Mouse (Mus musculus) MEL (cell line): ENCODE results near the gene A630095N17Rik. TPM values are rescaled to one million over a fixed set of nuclear protein-coding genes. Genes with fewer than 3 reads are reported as not detected.

Source experiments
- CTCF ChIP-seq, 3 experiments: IDR thresholded peaks in 2 of 3; conservative IDR thresholded peaks in 1 of 3; 2 replicates each; pipeline ENCODE4 v1.5.1; 2011 to 2012; ENCODE audit warnings: low read length in 3 of 3, low read depth in 2 of 3, mild to moderate bottlenecking in 2 of 3, improper control_type of control experiment in 1 of 3, inconsistent platforms in 1 of 3, mixed read lengths in 1 of 3, moderate library complexity in 1 of 3; ENCODE audit not compliant: control insufficient read depth in 1 of 3, insufficient read depth in 1 of 3, poor library complexity in 1 of 3, severe bottlenecking in 1 of 3
- GABPA ChIP-seq: IDR thresholded peaks from 2 replicates; pipeline ENCODE4 v1.6.1; 2012; ENCODE audit warnings: low read depth, mild to moderate bottlenecking, inconsistent platforms, low read length, improper control_type of control experiment, moderate library complexity
- KAT2A ChIP-seq: conservative IDR thresholded peaks from 2 replicates; pipeline ENCODE4 v1.6.1; 2012; ENCODE audit warnings: low read depth, low read length, improper control_type of control experiment, inconsistent platforms
- POLR2A ChIP-seq, 2 experiments: IDR thresholded peaks; 2 replicates each; pipeline ENCODE4 v1.6.1; 2011 to 2012; ENCODE audit warnings: low read length in 2 of 2, mild to moderate bottlenecking in 2 of 2, control low read depth in 1 of 2, improper control_type of control experiment in 1 of 2, low read depth in 1 of 2, moderate library complexity in 1 of 2; ENCODE audit not compliant: control insufficient read depth in 1 of 2, insufficient read depth in 1 of 2, poor library complexity in 1 of 2
- RAD21 ChIP-seq: IDR thresholded peaks from 2 replicates; pipeline ENCODE4 v1.6.1; 2011; ENCODE audit warnings: mild to moderate bottlenecking, low read depth, low read length, improper control_type of control experiment
- TCF12 ChIP-seq: IDR thresholded peaks from 2 replicates; pipeline ENCODE4 v1.6.1; 2014; ENCODE audit warnings: low read depth, mild to moderate bottlenecking, inconsistent platforms, low read length, improper control_type of control experiment, moderate library complexity
- USF2 ChIP-seq, 2 experiments: IDR thresholded peaks; 2 replicates each; pipeline ENCODE4 v1.6.1; 2011 to 2012; ENCODE audit warnings: improper control_type of control experiment in 2 of 2, low read length in 2 of 2, borderline replicate concordance in 1 of 2, inconsistent platforms in 1 of 2, low read depth in 1 of 2, mild to moderate bottlenecking in 1 of 2; ENCODE audit not compliant: insufficient read depth in 1 of 2
- polyA plus RNA-seq, 2 experiments: library from polyadenylated mRNA; stranded (reverse) in 1 of 2; unstranded in 1 of 2; fragments of >175 nt in 1 of 2; fragments of >200 nt in 1 of 2; gene quantifications; 2 replicates each; pipeline versions ENCODE4 v1.2.1 to v1.2.4; 2012; ENCODE audit warnings: low replicate concordance in 2 of 2, low read depth in 1 of 2; ENCODE audit not compliant: insufficient read length in 2 of 2, insufficient read depth in 1 of 2, missing spikeins in 1 of 2
- total RNA-seq: library from RNA; depleted of rRNA; stranded (reverse); fragments of 300-350 nt; gene quantifications from 2 replicates; pipeline ENCODE4 v1.2.3, GENCODE M21; 2012; rRNA removed

A630095N17Rik gene
- total and polyA plus RNA-seq, 3 experiments = 0.58 to 0.82 TPM; not detected in 1

DNA sequence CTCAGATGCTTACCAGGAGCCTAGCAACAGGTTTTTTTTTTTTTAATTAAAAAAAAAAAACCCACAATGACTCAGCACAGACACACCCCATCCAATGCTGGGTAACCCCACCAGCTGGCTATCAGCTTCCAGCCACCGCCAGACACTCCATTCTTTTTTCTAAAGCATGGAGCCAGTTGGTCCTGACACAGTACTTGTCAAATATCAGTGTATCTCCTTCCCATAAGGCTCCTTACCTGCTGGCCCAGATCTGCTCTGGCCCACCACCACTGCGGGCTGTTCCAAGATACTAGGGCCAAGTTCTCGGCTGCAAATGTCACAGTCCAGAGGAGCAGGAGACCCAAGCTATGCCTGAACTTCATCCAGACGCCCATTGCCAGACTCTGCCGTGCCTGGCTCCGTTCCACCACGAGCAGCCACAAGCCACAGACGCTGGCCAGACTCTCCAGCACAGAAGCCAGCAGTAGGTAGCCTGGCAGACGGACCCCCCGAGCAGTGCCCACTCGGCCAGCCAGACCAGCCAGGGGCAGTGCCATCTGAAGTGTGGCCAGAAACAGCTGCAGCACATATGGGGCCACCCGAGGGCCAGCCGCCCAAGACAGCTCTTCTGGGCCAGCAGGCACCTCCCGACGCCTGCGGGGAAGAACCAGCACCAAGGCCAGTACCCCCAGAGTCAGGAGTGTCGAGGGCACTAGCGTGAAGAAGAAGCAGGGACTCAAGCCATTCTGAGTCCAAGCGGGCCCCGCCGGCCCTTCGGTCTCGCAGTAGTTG lies 52.4 kb downstream of the A630095N17Rik start (continued):
- peak; percentile 86 for TF ChIP-seq TCF12
- no peak for TF ChIP-seq RAD21
- TF ChIP-seq CTCF (IDR thresholded peaks at IDR 0.05 in 2 of 3, conservative IDR thresholded peaks at IDR 0.05 in 1 of 3; ENCODE audit: control insufficient read depth in 1 of 3, insufficient read depth in 1 of 3, low read depth in 2 of 3, low read length in 3 of 3, poor library complexity in 1 of 3, severe bottlenecking in 1 of 3) = no peak
- no peak for TF ChIP-seq USF2 (IDR thresholded peaks at IDR 0.05; ENCODE audit: borderline replicate concordance in 1 of 2, insufficient read depth in 1 of 2, low read depth in 1 of 2, low read length in 2 of 2)
- TF ChIP-seq POLR2A (IDR thresholded peaks at IDR 0.05; ENCODE audit: control insufficient read depth in 1 of 2, insufficient read depth in 1 of 2, low read depth in 1 of 2, low read length in 2 of 2, poor library complexity in 1 of 2) = peak in 1 of 2 experiments; percentile 28; a peak in 1 of 4 replicates
- TF ChIP-seq KAT2A = no peak
- TF ChIP-seq GABPA = peak; percentile 95

Other genes starting within 250 kb of the A630095N17Rik start
- 1.7 and 2.1 TPM in 2 replicates for gene Nhej1, start 106.9 kb downstream of the A630095N17Rik start, total RNA-seq
- 1 to 10 TPM in 1 of 2 experiments, not detected in 1; 5.2 TPM for gene Nhej1, start 106.9 kb downstream of the A630095N17Rik start, polyA plus RNA-seq
- gene Slc23a3, start 98.2 kb downstream of the A630095N17Rik start, total RNA-seq = 0.08 TPM in 1 of 2 replicates, not detected in the other
- under 1 TPM in 1 of 2 experiments, not detected in 1; 0.15 TPM for gene Slc23a3, start 98.2 kb downstream of the A630095N17Rik start, polyA plus RNA-seq
- 46.4 and 54.4 TPM in 2 replicates for gene Cnppd1, start 89.4 kb downstream of the A630095N17Rik start, total RNA-seq
- 100 to 1,000 TPM in 1 of 2 experiments, 10 to 100 TPM in 1; 70.1 to 314 TPM for gene Cnppd1, start 89.4 kb downstream of the A630095N17Rik start, polyA plus RNA-seq
- 37.1 and 38.1 TPM in 2 replicates for gene Retreg2, start 89.3 kb downstream of the A630095N17Rik start, total RNA-seq
- gene Retreg2, start 89.3 kb downstream of the A630095N17Rik start, polyA plus RNA-seq = 10 to 100 TPM in 1 of 2 experiments, not detected in 1; 59.2 TPM
- 14.4 and 15.0 TPM in 2 replicates for gene Zfand2b, start 63.5 kb downstream of the A630095N17Rik start, total RNA-seq
- 10 to 100 TPM in 1 of 2 experiments, not detected in 1; 18.3 TPM for gene Zfand2b, start 63.5 kb downstream of the A630095N17Rik start, polyA plus RNA-seq
- gene Abcb6, start 51.7 kb downstream of the A630095N17Rik start, total RNA-seq = 79.2 and 84.4 TPM in 2 replicates
- gene Abcb6, start 51.7 kb downstream of the A630095N17Rik start, polyA plus RNA-seq = 10 to 100 TPM in 1 of 2 experiments, not detected in 1; 73.5 TPM
- gene Ankzf1, start 40.0 kb downstream of the A630095N17Rik start, total RNA-seq = 5.5 and 8.1 TPM in 2 replicates
- gene Ankzf1, start 40.0 kb downstream of the A630095N17Rik start, polyA plus RNA-seq = 10 to 100 TPM in 1 of 2 experiments, not detected in 1; 16.7 TPM
- gene Atg9a, start 39.9 kb downstream of the A630095N17Rik start, total RNA-seq = 7.8 and 10.2 TPM in 2 replicates
- 10 to 100 TPM in 1 of 2 experiments, not detected in 1; 26.1 TPM for gene Atg9a, start 39.9 kb downstream of the A630095N17Rik start, polyA plus RNA-seq
- gene Glb1l, start 21.3 kb downstream of the A630095N17Rik start, total RNA-seq = 4.0 and 7.6 TPM in 2 replicates
- 10 to 100 TPM in 1 of 2 experiments, not detected in 1; 13.0 TPM for gene Glb1l, start 21.3 kb downstream of the A630095N17Rik start, polyA plus RNA-seq
- 83.2 and 110 TPM in 2 replicates for gene Stk16, start 21.3 kb downstream of the A630095N17Rik start, total RNA-seq
- gene Stk16, start 21.3 kb downstream of the A630095N17Rik start, polyA plus RNA-seq = 100 to 1,000 TPM in 1 of 2 experiments, not detected in 1; 154 TPM
- gene Tuba4a, start 12.2 kb downstream of the A630095N17Rik start, total RNA-seq = 385 and 396 TPM in 2 replicates
- gene Tuba4a, start 12.2 kb downstream of the A630095N17Rik start, polyA plus RNA-seq = 100 to 1,000 TPM in 1 of 2 experiments, not detected in 1; 439 TPM
- gene Dnajb2, start 4.3 kb upstream of the A630095N17Rik start, total RNA-seq = 10.3 and 12.9 TPM in 2 replicates
- gene Dnajb2, start 4.3 kb upstream of the A630095N17Rik start, polyA plus RNA-seq = 10 to 100 TPM in 1 of 2 experiments, not detected in 1; 18.9 TPM
- gene Ptprn, start 32.4 kb upstream of the A630095N17Rik start, total RNA-seq = not detected in 2 replicates
- under 1 TPM in 1 of 2 experiments, not detected in 1; 0.13 TPM for gene Ptprn, start 32.4 kb upstream of the A630095N17Rik start, polyA plus RNA-seq
- gene Resp18, start 46.3 kb upstream of the A630095N17Rik start, total RNA-seq = not detected in 2 replicates
- gene Resp18, start 46.3 kb upstream of the A630095N17Rik start, polyA plus RNA-seq = not detected
- gene Dnpep, start 85.9 kb upstream of the A630095N17Rik start, total RNA-seq = 34.7 and 35.9 TPM in 2 replicates
- 10 to 100 TPM in 1 of 2 experiments, not detected in 1; 59.3 TPM for gene Dnpep, start 85.9 kb upstream of the A630095N17Rik start, polyA plus RNA-seq
- gene Des, start 128.2 kb upstream of the A630095N17Rik start, total RNA-seq = 4.6 and 7.2 TPM in 2 replicates
- 1 to 10 TPM in 1 of 2 experiments, not detected in 1; 7.0 TPM for gene Des, start 128.2 kb upstream of the A630095N17Rik start, polyA plus RNA-seq
- 1.7 and 1.8 TPM in 2 replicates for gene Speg, start 143.2 kb upstream of the A630095N17Rik start, total RNA-seq
- 1 to 10 TPM in 1 of 2 experiments, not detected in 1; 9.5 TPM for gene Speg, start 143.2 kb upstream of the A630095N17Rik start, polyA plus RNA-seq
- 63.8 and 65.0 TPM in 2 replicates for gene Gmppa, start 203.8 kb upstream of the A630095N17Rik start, total RNA-seq
- gene Gmppa, start 203.8 kb upstream of the A630095N17Rik start, polyA plus RNA-seq = 100 to 1,000 TPM in 1 of 2 experiments, not detected in 1; 145 TPM
- 0.19 TPM in 1 of 2 replicates, not detected in the other for gene Asic4, start 218.3 kb upstream of the A630095N17Rik start, total RNA-seq
- under 1 TPM in 1 of 2 experiments, not detected in 1; 0.18 TPM for gene Asic4, start 218.3 kb upstream of the A630095N17Rik start, polyA plus RNA-seq
- 23.9 and 32.3 TPM in 2 replicates for gene Chpf, start 247.2 kb upstream of the A630095N17Rik start, total RNA-seq
- gene Chpf, start 247.2 kb upstream of the A630095N17Rik start, polyA plus RNA-seq = 10 to 100 TPM in 1 of 2 experiments, not detected in 1; 49.0 TPM
- 0.33 and 0.65 TPM in 2 replicates for gene Tmem198, start 247.4 kb upstream of the A630095N17Rik start, total RNA-seq
- 1 to 10 TPM in 1 of 2 experiments, not detected in 1; 1.4 TPM for gene Tmem198, start 247.4 kb upstream of the A630095N17Rik start, polyA plus RNA-seq